Mouse (Mus musculus): ENCODE results near the gene Utp11. TPM values are rescaled to one million over a fixed set of nuclear protein-coding genes. Genes with fewer than 3 reads are reported as not detected.

Gene Utp11
- total RNA-seq, 1 experiment, result 39.7 TPM

GRCm38 (mm10) chr4:124685897-124686402, 7.5 kb downstream of the Utp11 start:
- Histone ChIP-seq H3K9me3 (ENCODE audit: control insufficient read depth, insufficient read depth, low read depth, low read length) (no peaks in the 10 kb centered on the region), H3K9ac (ENCODE audit: insufficient read depth, low read depth, low read length, poor library complexity, severe bottlenecking) (no peak overlapping the region), H3K4me1 (ENCODE audit: control insufficient read depth in 2 of 2, insufficient read depth in 2 of 2, low read length in 2 of 2, poor library complexity in 1 of 2) (peaks cover 0 to 2% of the 10 kb centered on the region in 2 experiments; a peak in 1 of 4 replicates), H3K4me3 (ENCODE audit: insufficient read depth in 1 of 2, low read depth in 1 of 2, low read length in 2 of 2, poor library complexity in 1 of 2, severe bottlenecking in 1 of 2) (no peak overlapping the region), H3K36me3 (ENCODE audit: control insufficient read depth, insufficient read depth, low read length, poor library complexity, severe bottlenecking) (peaks cover 22% of the 10 kb centered on the region), H3K27ac (ENCODE audit: insufficient read depth, low read depth, low read length, poor library complexity, severe bottlenecking) (no peak overlapping the region)
- no peak for DNase-seq (ENCODE audit: low read depth, low spot score)
- TF ChIP-seq ZC3H11A (IDR thresholded peaks at IDR 0.05; ENCODE audit: borderline replicate concordance, low read depth, low read length) (no peak), MAFK (IDR thresholded peaks at IDR 0.05; ENCODE audit: insufficient read depth, low read depth, low read length) (no peak), CHD2 (IDR thresholded peaks at IDR 0.05; ENCODE audit: low read depth, low read length) (no peak), HCFC1 (IDR thresholded peaks at IDR 0.05; ENCODE audit: borderline replicate concordance, insufficient read depth, low read length) (no peak), ZNF384 (IDR thresholded peaks at IDR 0.05; ENCODE audit: low read depth, low read length) (no peak)
- in situ Hi-C loops (cut with MboI; ENCODE audit: low sequenced_read_pairs in 2 of 2, unreplicated experiment in 2 of 2), result loop anchor here in 1 of 2 experiments (25.0 kb wide), 1 partner anchor 749 kb away; no protein-coding TSS in a partner anchor

- no peak overlapping the region for H3K27ac ChIP-seq (ENCODE audit: insufficient read depth, low read depth, low read length, poor library complexity, severe bottlenecking)
- TF ChIP-seq HCFC1 (IDR thresholded peaks at IDR 0.05; ENCODE audit: borderline replicate concordance, insufficient read depth, low read length), result no peak
- no peak for TF ChIP-seq ZC3H11A (IDR thresholded peaks at IDR 0.05; ENCODE audit: borderline replicate concordance, low read depth, low read length)
- no peak for TF ChIP-seq CHD2 (IDR thresholded peaks at IDR 0.05; ENCODE audit: low read depth, low read length)
- TF ChIP-seq MAFK (IDR thresholded peaks at IDR 0.05; ENCODE audit: insufficient read depth, low read depth, low read length), result no peak
- TF ChIP-seq ZNF384 (IDR thresholded peaks at IDR 0.05; ENCODE audit: low read depth, low read length), result no peak
- H3K4me1 ChIP-seq (ENCODE audit: control insufficient read depth in 2 of 2, insufficient read depth in 2 of 2, low read length in 2 of 2, poor library complexity in 1 of 2), result peaks cover 0 to 2% of the 10 kb centered on the region in 2 experiments; a peak in 1 of 4 replicates
- in situ Hi-C loops (cut with MboI; ENCODE audit: low sequenced_read_pairs in 2 of 2, unreplicated experiment in 2 of 2), result loop anchor here in 1 of 2 experiments (25.0 kb wide), 1 partner anchor 748 kb away; no protein-coding TSS in a partner anchor
- H3K9me3 ChIP-seq (ENCODE audit: control insufficient read depth, insufficient read depth, low read depth, low read length), result no peaks in the 10 kb centered on the region
- H3K36me3 ChIP-seq (ENCODE audit: control insufficient read depth, insufficient read depth, low read length, poor library complexity, severe bottlenecking), result peaks cover 24% of the 10 kb centered on the region
- DNase-seq (ENCODE audit: low read depth, low spot score), result no peak
- no peak overlapping the region for H3K9ac ChIP-seq (ENCODE audit: insufficient read depth, low read depth, low read length, poor library complexity, severe bottlenecking)
- no peak overlapping the region for H3K4me3 ChIP-seq (ENCODE audit: insufficient read depth in 1 of 2, low read depth in 1 of 2, low read length in 2 of 2, poor library complexity in 1 of 2, severe bottlenecking in 1 of 2)
These were observed 7.9 kb downstream of the Utp11 start for GRCm38 (mm10) chr4:124685453-124685852.

GRCm38 (mm10) chr4:124685004-124685403, 8.4 kb downstream of the Utp11 start:
- TF ChIP-seq HCFC1 (IDR thresholded peaks at IDR 0.05; ENCODE audit: borderline replicate concordance, insufficient read depth, low read length) (no peak), MAFK (IDR thresholded peaks at IDR 0.05; ENCODE audit: insufficient read depth, low read depth, low read length) (no peak), ZC3H11A (IDR thresholded peaks at IDR 0.05; ENCODE audit: borderline replicate concordance, low read depth, low read length) (no peak), CHD2 (IDR thresholded peaks at IDR 0.05; ENCODE audit: low read depth, low read length) (no peak), ZNF384 (IDR thresholded peaks at IDR 0.05; ENCODE audit: low read depth, low read length) (no peak)
- DNase-seq (ENCODE audit: low read depth, low spot score), result no peak
- in situ Hi-C loops (cut with MboI; ENCODE audit: low sequenced_read_pairs in 2 of 2, unreplicated experiment in 2 of 2), result loop anchor here in 1 of 2 experiments (25.0 kb wide), 1 partner anchor 748 kb away; no protein-coding TSS in a partner anchor
- Histone ChIP-seq H3K36me3 (ENCODE audit: control insufficient read depth, insufficient read depth, low read length, poor library complexity, severe bottlenecking) (peaks cover 26% of the 10 kb centered on the region), H3K9me3 (ENCODE audit: control insufficient read depth, insufficient read depth, low read depth, low read length) (no peaks in the 10 kb centered on the region), H3K4me3 (ENCODE audit: insufficient read depth in 1 of 2, low read depth in 1 of 2, low read length in 2 of 2, poor library complexity in 1 of 2, severe bottlenecking in 1 of 2) (no peak overlapping the region), H3K27ac (ENCODE audit: insufficient read depth, low read depth, low read length, poor library complexity, severe bottlenecking) (no peak overlapping the region), H3K4me1 (ENCODE audit: control insufficient read depth in 2 of 2, insufficient read depth in 2 of 2, low read length in 2 of 2, poor library complexity in 1 of 2) (peaks cover 0 to 2% of the 10 kb centered on the region in 2 experiments; a peak in 1 of 4 replicates), H3K9ac (ENCODE audit: insufficient read depth, low read depth, low read length, poor library complexity, severe bottlenecking) (no peak overlapping the region)

GRCm38 (mm10) chr4:124683474-124683873, 9.9 kb downstream of the Utp11 start:
- no peaks in the 10 kb centered on the region for H3K9me3 ChIP-seq (ENCODE audit: control insufficient read depth, insufficient read depth, low read depth, low read length)
- no peak overlapping the region for H3K9ac ChIP-seq (ENCODE audit: insufficient read depth, low read depth, low read length, poor library complexity, severe bottlenecking)
- H3K27ac ChIP-seq (ENCODE audit: insufficient read depth, low read depth, low read length, poor library complexity, severe bottlenecking), result no peak overlapping the region
- TF ChIP-seq ZNF384 (IDR thresholded peaks at IDR 0.05; ENCODE audit: low read depth, low read length) (no peak), ZC3H11A (IDR thresholded peaks at IDR 0.05; ENCODE audit: borderline replicate concordance, low read depth, low read length) (no peak), MAFK (IDR thresholded peaks at IDR 0.05; ENCODE audit: insufficient read depth, low read depth, low read length) (no peak), CHD2 (IDR thresholded peaks at IDR 0.05; ENCODE audit: low read depth, low read length) (no peak), HCFC1 (IDR thresholded peaks at IDR 0.05; ENCODE audit: borderline replicate concordance, insufficient read depth, low read length) (no peak)
- peaks cover 0 to 2% of the 10 kb centered on the region in 2 experiments; a peak in 1 of 4 replicates for H3K4me1 ChIP-seq (ENCODE audit: control insufficient read depth in 2 of 2, insufficient read depth in 2 of 2, low read length in 2 of 2, poor library complexity in 1 of 2)
- DNase-seq (ENCODE audit: low read depth, low spot score), result no peak
- in situ Hi-C loops (cut with MboI; ENCODE audit: low sequenced_read_pairs in 2 of 2, unreplicated experiment in 2 of 2), result loop anchor here in 1 of 2 experiments (25.0 kb wide), 1 partner anchor 746 kb away; no protein-coding TSS in a partner anchor
- peaks cover 30% of the 10 kb centered on the region for H3K36me3 ChIP-seq (ENCODE audit: control insufficient read depth, insufficient read depth, low read length, poor library complexity, severe bottlenecking)
- no peak overlapping the region for H3K4me3 ChIP-seq (ENCODE audit: insufficient read depth in 1 of 2, low read depth in 1 of 2, low read length in 2 of 2, poor library complexity in 1 of 2, severe bottlenecking in 1 of 2)
